Mouse (Mus musculus) olfactory bulb, adult 2 months (tissue): ENCODE measurements at regions not wholly inside any gene's neighbourhood (a gene's known extent, or its start where the extent isn't known, plus 50 kb on each side); places are given as distances from the start of the nearest gene placed in this dataset.

Source experiments
- CTCF ChIP-seq: fragments of 200-500 bp; IDR thresholded peaks from 2 replicates; pipeline ENCODE4 v1.5.1; 2012; ENCODE audit warnings: low read depth, mild to moderate bottlenecking, low read length, moderate library complexity; ENCODE audit not compliant: insufficient read depth
- POLR2A ChIP-seq: fragments of 200-500 bp; IDR thresholded peaks from 2 replicates; pipeline ENCODE4 v1.6.1; 2012; ENCODE audit warnings: mild to moderate bottlenecking, low read depth, low read length, moderate library complexity; ENCODE audit not compliant: insufficient read depth

DNA sequence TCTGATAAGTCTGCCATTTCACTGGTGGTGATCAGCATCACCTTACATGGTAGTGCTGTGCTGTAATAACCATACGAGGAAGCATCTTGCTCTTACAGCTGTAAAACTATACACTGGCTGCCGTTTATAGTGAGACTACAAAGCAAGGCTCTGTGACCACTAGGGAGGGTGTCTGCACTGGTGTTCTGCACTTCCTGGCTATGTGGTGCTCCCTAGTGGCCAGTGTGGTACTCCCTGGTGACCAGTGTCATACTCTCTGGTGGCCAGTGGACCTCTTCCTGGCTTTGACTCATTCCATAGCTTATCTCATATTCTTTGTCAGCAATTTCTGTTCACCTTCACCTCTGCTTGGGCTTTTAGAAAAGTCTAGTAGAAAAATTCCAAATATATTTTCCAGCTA is 114.7 kb upstream of the Lsm14a start:
- TF ChIP-seq CTCF (no peak), POLR2A (no peak)
